Mouse (Mus musculus): Measurements from ENCODE around the gene Mphosph8. TPM values are rescaled to one million over a fixed set of nuclear protein-coding genes. Genes with fewer than 3 reads are reported as not detected.

Mphosph8 gene
- polyA plus RNA-seq, 1 experiment from 2014 or later, result 38.7 TPM

DNA sequence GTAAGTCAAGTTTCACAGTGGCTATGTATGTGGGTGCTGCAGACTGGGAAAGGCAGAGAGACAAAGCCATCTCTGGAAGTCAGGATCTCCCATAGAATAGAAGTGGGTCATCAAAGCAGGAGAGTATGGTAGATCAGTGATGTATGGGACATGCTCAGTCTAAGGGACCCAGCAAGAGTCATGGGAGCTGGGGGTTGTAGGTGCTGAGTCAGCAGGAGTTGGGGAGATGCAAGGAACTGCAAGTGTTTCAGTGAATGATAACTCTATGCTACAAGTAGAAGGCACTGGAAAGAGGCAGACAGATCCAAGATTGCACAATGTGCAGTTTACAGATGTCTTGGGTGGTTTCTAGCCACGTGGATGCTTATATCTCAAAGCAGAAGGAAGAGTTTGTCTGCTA lies 21.1 kb downstream of the Mphosph8 start:
- no peaks in the 10 kb centered on the region for H3K27me3 ChIP-seq
- TF ChIP-seq CTCF (IDR thresholded peaks at IDR 0.05), result no peak
- ChIA-PET CTCF (interaction anchor here (1.2 to 1.8 kb wide), 3 partner anchors 12 to 87 kb away, joined by 3 to 5 read pairs (median 4); no protein-coding TSS in a partner anchor), POLR2A (no interaction called here)
- no peak for ATAC-seq
- DNase-seq (ENCODE audit: low read depth, low spot score), result no peak
- in situ Hi-C loops (cut with MboI; ENCODE audit: low pct_unique_long_range_greater_than_20kb), result no loop called here

- ChIA-PET POLR2A (no interaction called here), CTCF (interaction anchor here (1.2 to 2.0 kb wide), 4 partner anchors 12 to 86 kb away, joined by 3 to 5 read pairs (median 4); no protein-coding TSS in a partner anchor)
- in situ Hi-C loops (cut with MboI; ENCODE audit: low pct_unique_long_range_greater_than_20kb), result no loop called here
- ATAC-seq, result peak; percentile 99
- no peak for TF ChIP-seq CTCF (IDR thresholded peaks at IDR 0.05)
- DNase-seq (ENCODE audit: low read depth, low spot score), result peak; percentile 63
- H3K27me3 ChIP-seq, result no peaks in the 10 kb centered on the region
These were observed 21.7 kb downstream of the Mphosph8 start for GRCm38 (mm10) chr14:56689766-56690165.

GRCm38 (mm10) chr14:56695495-56695894 lies 27.4 kb downstream of the Mphosph8 start:
- ChIA-PET CTCF (interaction anchor here (1.7 to 1.9 kb wide), 2 partner anchors 17 to 45 kb away, joined by 4 to 7 read pairs; no protein-coding TSS in a partner anchor), POLR2A (no interaction called here)
- DNase-seq (ENCODE audit: low read depth, low spot score) (no peak), ATAC-seq (no peak)
- in situ Hi-C loops (cut with MboI; ENCODE audit: low pct_unique_long_range_greater_than_20kb), result no loop called here
- no peak for TF ChIP-seq CTCF (IDR thresholded peaks at IDR 0.05)
- H3K27me3 ChIP-seq, result no peaks in the 10 kb centered on the region

- ChIA-PET CTCF (no interaction called here), POLR2A (no interaction called here)
- no peak for ATAC-seq
- no peak for TF ChIP-seq CTCF (IDR thresholded peaks at IDR 0.05)
- DNase-seq (ENCODE audit: low read depth, low spot score), result no peak
- no peaks in the 10 kb centered on the region for H3K27me3 ChIP-seq
- in situ Hi-C loops (cut with MboI; ENCODE audit: low pct_unique_long_range_greater_than_20kb), result no loop called here
These were observed 29.8 kb downstream of the Mphosph8 start for GRCm38 (mm10) chr14:56697836-56698235.

DNA sequence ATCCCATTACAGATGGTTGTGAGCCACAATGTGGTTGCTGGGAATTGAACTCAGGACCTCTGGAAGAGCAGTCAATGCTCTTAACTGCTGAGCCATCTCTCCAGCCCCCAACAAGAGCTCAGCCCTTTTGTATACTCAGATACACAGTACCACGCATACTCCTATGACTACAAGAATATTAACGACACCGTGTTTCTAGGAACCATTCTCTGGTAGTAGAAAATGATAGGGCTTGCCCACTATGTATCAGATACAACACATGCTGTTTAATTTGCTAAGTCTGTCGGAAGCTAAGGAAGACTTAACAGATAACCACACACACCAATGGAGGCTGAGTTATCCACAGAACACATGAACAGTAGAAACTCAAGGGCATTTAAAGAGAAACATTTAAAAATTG lies 34.6 kb downstream of the Mphosph8 start:
- CTCF ChIA-PET, result no interaction called here
- ATAC-seq (no peak), DNase-seq (ENCODE audit: low read depth, low spot score) (no peak)
- TF ChIP-seq CTCF (IDR thresholded peaks at IDR 0.05), result no peak
- no peaks in the 10 kb centered on the region for H3K27me3 ChIP-seq
- in situ Hi-C loops (cut with MboI; ENCODE audit: low pct_unique_long_range_greater_than_20kb), result no loop called here
- POLR2A ChIA-PET, result no interaction called here

GRCm38 (mm10) chr14:56705687-56706086 lies 37.6 kb downstream of the Mphosph8 start:
- TF ChIP-seq CTCF (IDR thresholded peaks at IDR 0.05), result no peak
- H3K27me3 ChIP-seq, result no peaks in the 10 kb centered on the region
- no peak for ATAC-seq
- in situ Hi-C loops (cut with MboI; ENCODE audit: low pct_unique_long_range_greater_than_20kb), result no loop called here
- ChIA-PET POLR2A (interaction anchor here (1.3 kb wide), 1 partner anchor 10 kb away, joined by 3 read pairs; no protein-coding TSS in a partner anchor), CTCF (no interaction called here)
- DNase-seq (ENCODE audit: low read depth, low spot score), result no peak

GRCm38 (mm10) chr14:56726493-56726892 lies 58.4 kb downstream of the Mphosph8 start:
- CTCF ChIA-PET, result interaction anchor here (0.9 to 1.6 kb wide), 5 partner anchors 13 to 22 kb away, joined by 3 to 5 read pairs (median 3); no protein-coding TSS in a partner anchor
- TF ChIP-seq CTCF (IDR thresholded peaks at IDR 0.05), result no peak
- DNase-seq (ENCODE audit: low read depth, low spot score), result no peak
- ATAC-seq, result no peak
- no peaks in the 10 kb centered on the region for H3K27me3 ChIP-seq
- in situ Hi-C loops (cut with MboI; ENCODE audit: low pct_unique_long_range_greater_than_20kb), result no loop called here
- POLR2A ChIA-PET, result no interaction called here

- CTCF ChIA-PET, result interaction anchor here (1.1 to 1.5 kb wide), 2 partner anchors 9 to 33 kb away, joined by 3 read pairs; no protein-coding TSS in a partner anchor
- ATAC-seq (no peak), DNase-seq (ENCODE audit: low read depth, low spot score) (no peak)
- peak; percentile 17 for TF ChIP-seq CTCF (IDR thresholded peaks at IDR 0.05)
- in situ Hi-C loops (cut with MboI; ENCODE audit: low pct_unique_long_range_greater_than_20kb), result no loop called here
- POLR2A ChIA-PET, result no interaction called here
- H3K27me3 ChIP-seq, result no peaks in the 10 kb centered on the region
These were observed 72.1 kb downstream of the Mphosph8 start for GRCm38 (mm10) chr14:56740175-56740574.

Other genes starting within 250 kb of the Mphosph8 start
- gene Cenpj, start 92.8 kb upstream of the Mphosph8 start, polyA plus RNA-seq (2021), result 13.1 TPM
- gene Parp4, start 92.6 kb upstream of the Mphosph8 start, polyA plus RNA-seq (2021), result 28.3 TPM
- 62.8 TPM for gene Pspc1, start 110.1 kb downstream of the Mphosph8 start, polyA plus RNA-seq (2021)
- gene Zmym5, start 143.5 kb downstream of the Mphosph8 start, polyA plus RNA-seq (2021), result 34.9 TPM
- gene Zmym2, start 218.4 kb downstream of the Mphosph8 start, polyA plus RNA-seq (2021), result 52.7 TPM

Data from Patski (cell line).